Mouse (Mus musculus) left cerebral cortex, adult 9 months (tissue): ENCODE results near the gene Cnot8.

Experiments used
- DNase-seq, 2 experiments: peaks; one replicate each; pipeline ENCODE4 v3.0.0; 2022; ENCODE audit warnings: low spot score in 2 of 2

Gene Cnot8

DNA sequence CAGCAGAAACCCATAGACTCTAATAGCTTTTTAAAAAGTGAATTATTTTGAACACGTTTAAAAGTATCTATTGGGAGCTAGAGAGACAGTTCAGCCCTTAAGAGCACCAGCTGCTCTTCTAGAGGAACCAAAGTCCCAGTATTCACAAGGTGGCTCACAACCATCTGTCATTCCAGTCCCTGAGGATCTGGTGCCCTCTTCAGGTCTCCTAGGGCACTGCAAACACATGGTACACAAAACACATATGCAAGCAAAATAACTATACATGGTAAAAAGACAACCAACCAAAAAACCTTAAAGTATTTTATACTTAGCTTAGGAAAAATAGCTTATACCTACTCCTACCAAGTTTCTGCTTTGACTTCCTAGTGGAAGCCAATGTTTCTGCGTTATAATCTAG lies 61.1 kb downstream of the Cnot8 start:
- DNase-seq: no peak

DNA sequence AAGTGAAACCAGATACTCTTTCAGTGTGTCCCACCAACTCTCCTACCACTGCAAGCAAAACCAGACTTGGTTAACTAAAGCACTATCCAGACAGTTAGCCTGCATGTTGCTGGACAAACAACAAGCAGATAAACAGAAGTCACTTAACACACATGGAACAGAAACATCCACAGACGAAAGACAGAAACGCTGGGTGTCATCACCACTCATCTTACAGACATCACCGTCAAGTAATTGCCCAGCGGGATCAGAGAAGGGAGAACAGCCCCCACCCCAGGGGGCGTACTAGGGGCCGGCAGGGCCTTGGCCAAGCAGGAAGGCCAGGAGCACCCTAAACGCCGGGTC lies 63.8 kb downstream of the Cnot8 start:
- DNase-seq: no peak
